Mouse (Mus musculus) embryonic fibroblast, embryonic 13.5 days (primary cell): ENCODE measurements around the gene Amz1.

Source experiments
- CTCF ChIP-seq: IDR thresholded peaks from 2 replicates; pipeline ENCODE4 v1.5.1; 2011; ENCODE audit warnings: mild to moderate bottlenecking, control low read depth, low read length, moderate library complexity, borderline replicate concordance; ENCODE audit not compliant: insufficient read depth
- POLR2A ChIP-seq: IDR thresholded peaks from 2 replicates; pipeline ENCODE4 v1.6.1; 2011; ENCODE audit warnings: low read depth, mild to moderate bottlenecking, control low read depth, low read length, moderate library complexity

DNA sequence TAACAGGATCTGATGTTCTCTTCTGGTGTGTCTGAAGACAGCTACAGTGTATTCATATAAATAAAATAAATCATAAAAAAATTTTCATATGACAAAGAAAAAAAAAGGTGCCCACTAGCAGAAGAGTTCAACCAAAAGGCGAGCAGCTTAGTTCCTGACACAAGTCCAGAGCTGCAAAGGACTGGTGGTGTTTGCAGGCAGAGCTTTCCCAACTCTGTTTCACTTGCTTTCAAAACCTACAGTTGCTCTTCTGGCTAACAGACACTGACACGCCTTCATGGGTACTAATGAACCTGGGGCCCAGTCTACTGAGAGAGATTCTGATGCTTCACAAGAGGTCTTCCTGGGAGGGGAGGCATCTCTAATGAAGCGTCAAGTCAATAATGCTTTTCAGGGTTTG is 72.1 kb downstream of the Amz1 start:
- TF ChIP-seq CTCF (no peak), POLR2A (no peak)
